Mouse (Mus musculus) urinary bladder, postnatal 25 days (tissue): ENCODE results near the gene Rilp.

Source experiments
- DNase-seq: peaks from one replicate; pipeline ENCODE4 v3.0.0; 2022; ENCODE audit warnings: low spot score

Rilp gene

DNA sequence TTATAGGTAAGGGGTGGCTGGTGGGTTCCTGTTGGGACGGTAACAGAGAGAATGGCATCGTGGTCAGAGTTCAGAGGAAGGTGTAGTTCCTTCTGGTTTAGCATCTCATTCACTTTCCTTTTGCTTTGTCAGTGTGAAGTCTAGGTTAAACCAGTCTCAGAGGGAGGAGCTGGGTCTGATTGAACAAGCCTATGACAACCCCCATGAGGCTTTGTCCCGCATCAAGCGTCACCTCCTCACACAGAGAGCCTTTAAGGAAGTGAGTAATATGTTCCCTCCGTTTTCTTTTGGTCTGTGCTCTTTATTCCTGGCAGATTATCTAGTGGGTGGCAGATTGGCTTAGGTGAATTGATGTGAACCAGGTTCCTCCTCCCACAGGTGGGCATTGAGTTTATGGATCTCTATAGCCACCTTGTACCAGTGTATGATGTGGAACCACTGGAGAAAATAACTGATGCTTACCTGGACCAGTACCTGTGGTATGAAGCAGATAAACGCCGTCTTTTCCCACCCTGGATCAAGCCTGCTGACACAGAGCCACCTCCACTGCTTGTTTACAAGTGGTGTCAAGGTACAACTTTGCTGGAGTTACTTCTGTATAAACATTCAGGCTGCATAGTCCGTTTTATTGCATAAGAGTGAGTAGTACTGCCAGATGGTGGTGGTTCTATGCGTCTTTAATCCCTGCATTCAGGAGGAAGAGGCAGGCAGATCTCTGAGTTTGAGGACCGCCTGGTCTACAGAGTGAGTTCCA is 15.4 kb upstream of the Rilp start:
- no peak for DNase-seq

DNA sequence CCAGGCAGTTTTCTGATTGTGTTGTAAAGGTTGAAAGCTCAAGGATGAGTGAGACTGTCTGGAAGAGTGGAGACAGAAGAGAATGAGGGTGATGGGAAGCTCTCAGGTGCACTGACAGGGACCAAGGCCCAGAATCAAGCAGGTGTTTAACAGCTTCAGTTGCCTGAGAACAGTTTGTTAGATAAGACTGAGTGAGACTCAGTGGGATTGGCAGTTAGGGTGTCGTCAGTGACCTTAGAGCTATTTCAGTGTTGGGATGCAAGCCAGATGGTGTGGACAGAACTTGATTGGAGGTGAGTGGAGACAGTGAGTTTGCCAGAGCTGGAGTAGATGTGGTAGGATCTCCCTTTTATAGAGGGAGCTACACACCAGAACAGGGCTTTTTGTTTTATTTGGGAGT is 11.8 kb upstream of the Rilp start:
- DNase-seq, result no peak

DNA sequence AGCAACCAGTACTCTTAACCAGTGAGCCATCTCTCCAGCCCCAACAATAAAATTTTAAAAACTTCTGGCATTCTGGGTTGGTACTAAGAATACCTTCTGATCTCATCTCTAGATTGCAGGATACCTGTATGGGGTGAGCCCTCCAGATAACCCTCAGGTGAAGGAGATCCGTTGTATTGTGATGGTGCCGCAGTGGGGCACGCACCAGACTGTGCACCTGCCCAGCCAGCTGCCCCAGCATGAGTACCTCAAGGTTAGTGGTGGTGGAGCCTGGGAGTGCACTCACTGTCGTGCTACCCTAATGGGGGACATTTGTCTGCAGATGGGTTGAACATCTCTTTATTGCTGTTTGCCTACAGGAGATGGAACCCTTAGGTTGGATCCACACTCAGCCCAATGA is 1.7 kb upstream of the Rilp start:
- no peak for DNase-seq

DNA sequence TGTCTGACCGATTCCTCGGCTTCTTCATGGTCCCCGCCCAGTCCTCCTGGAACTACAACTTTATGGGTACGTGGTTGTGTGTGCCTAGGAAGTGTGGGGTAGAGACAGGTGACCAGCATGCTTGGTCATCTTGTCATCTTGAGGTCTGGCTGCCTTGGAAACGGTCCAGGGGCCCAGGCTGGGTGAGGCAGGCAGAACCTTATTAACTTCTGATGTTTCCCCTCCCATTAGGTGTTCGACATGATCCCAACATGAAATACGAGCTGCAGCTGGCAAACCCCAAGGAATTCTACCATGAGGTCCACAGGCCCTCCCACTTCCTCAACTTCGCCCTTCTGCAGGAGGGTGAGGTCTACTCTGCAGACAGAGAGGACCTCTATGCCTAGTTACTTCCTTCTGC is 990 bp upstream of the Rilp start:
- no peak for DNase-seq

DNA sequence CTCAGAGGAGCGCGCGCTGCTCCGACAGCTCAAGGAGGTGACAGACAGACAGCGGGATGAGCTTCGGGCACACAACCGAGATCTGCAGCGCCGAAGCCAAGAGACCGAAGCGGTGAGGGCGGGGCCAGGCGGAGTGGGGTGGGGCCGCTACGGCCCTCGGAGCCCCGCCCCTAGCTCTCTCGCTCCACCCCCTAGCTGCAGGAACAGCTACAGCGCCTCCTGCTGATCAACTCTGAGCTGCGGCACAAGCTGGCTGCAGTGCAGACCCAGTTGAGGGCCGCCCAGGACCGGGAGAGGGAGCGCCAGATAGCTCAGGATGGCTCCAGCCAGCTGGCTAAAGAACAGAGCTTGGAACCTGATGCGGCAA is 716 bp downstream of the Rilp start:
- peak; percentile 94 for DNase-seq

DNA sequence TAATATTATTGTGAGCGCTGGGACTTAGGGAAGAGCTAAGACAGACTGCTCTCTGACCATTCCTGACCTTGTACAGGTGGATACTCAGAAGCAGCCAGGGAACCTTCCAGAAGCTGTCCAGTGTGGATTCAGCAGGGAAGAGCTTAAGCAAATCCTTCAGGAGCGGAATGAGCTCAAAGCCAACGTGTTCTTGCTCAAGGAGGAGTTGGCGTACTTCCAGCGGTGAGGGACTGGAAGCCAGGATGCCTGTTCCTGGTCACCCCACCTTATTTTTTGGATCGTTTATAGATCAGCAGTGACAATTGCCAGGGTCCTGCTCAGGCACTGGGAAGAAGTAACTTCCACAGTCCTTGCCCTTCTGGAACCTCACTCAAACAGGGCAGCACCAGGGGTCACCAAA is 1.3 kb downstream of the Rilp start:
- peak; percentile 38 for DNase-seq

DNA sequence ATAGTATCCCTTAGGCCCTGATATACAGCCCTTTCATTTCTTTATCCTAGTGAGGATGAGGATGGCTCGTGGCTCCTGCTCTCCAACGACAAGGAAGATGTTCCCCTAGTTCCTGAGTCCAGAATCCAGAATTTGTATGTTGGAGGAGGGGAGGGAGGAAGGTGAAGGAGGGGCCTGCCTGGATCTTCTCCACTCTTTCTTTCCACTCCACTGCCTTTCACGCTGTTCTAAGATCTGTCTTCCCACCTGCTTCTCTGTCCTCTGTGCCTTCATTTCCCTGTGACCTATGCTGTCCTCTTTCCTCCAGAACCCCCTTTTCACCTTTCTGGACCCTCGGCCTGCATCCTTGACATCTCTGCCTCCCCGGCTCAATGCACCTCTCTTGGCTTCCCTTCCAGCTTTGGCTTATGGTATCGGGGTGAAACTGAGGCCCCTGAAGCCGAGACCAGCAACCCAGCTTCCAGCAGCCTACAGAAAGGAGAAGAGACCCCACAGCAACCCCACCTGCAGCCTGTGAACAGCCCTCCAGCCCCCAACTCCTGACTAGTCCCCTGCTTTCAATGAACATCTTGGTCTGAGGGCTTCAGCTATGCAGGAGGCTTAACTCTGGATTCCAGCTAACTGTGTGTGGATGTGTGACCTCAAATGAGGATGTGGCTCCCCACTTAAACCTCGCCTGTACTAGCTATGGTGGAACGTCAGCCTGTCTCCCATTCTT is 2.6 kb downstream of the Rilp start:
- no peak for DNase-seq

DNA sequence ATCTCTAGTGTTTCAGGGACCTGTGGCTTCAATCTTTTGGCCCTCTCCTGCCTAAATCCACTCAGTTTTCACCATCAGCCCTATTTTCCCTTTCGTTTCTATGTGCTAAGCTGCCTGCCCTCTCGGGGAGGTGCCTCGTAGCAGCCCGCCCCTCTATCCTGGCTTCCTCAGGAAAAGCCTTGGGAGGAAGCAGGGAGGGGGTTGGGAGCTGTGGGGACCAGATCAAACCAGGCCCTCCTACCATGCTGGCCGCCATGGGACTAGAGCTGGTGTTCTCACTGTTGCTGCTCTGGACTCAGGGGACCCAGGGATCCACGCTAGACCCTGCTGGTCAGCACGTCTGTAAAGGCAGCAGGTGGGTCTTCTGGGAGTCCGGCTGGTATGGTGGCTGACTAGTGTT is 3.4 kb downstream of the Rilp start, which contains the start of gene Scarf1:
Scarf1 (plus strand) TSS at position 205 of the 400 bp plus-strand sequence.
- no peak for DNase-seq

DNA sequence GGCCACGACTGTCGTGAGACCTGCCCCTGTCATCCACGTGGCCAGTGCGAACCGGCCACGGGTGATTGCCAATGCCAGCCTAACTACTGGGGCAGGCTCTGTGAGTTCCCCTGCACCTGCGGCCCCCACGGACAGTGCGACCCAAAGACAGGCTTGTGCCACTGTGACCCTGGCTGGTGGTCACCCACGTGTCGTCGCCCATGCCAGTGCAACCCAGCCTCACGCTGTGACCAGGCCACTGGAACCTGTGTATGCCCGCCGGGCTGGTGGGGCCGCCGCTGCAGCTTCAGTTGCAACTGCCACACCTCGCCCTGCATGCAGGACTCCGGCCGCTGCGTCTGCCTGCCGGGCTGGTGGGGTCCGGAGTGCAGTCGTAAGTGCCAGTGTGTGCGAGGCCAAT is 5.3 kb downstream of the Rilp start:
- no peak for DNase-seq

DNA sequence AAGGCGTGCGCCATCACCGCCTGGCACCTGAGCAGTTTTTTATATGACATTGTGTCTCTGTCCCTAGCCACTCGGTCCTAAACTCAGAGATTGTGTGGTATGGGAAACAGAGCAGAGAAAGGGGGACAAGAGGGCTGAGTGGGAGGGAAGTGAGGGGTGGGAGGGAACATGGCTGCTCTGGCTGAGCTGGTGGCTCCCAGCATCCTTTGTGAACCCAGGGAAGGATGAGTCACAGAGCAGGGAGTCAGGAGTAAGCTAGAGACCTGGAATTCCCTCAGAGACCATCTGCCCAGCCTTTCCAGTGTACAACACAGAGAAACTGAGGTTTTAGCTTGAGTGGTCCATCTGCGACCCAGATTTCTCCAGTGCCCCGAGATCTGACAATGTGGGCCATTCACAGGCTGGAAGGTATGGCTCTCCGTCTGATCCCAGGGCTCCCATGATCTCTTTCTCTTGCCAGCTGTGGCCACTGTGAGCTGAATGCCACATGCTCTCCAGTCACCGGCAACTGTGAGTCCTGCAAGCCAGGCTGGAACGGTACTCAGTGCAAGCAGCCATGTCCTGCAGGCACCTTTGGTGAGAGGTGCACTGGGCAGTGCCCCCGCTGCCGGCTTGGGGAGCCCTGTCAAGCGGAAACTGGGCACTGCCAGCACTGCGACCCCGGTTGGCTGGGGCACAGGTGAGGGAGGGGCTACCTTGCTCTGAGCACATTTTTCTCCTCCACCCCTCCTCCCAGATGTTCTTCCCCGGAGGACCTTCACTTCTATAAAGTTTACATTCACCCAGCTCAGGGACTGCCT is 10.1 kb downstream of the Rilp start:
- DNase-seq, result no peak

DNA sequence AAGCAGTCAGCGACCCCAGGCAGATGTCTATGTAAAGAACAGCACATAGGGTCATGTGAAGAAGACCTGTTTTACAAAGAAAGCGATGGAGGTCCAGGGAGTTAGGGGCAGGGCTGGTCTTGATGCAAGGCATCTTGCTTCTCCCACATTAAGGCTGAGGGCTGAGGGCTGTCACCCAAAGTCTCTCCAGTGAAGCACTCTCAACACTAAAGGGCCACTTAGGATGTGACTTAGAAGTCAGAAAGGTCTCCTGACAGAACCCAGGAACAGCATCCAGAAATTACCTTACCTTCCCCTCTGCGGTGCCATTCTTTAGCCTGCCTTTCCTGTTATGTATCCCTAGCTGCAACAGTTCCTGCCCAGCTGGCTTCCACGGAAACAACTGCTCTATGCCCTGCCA is 11.7 kb downstream of the Rilp start:
- DNase-seq, result no peak

DNA sequence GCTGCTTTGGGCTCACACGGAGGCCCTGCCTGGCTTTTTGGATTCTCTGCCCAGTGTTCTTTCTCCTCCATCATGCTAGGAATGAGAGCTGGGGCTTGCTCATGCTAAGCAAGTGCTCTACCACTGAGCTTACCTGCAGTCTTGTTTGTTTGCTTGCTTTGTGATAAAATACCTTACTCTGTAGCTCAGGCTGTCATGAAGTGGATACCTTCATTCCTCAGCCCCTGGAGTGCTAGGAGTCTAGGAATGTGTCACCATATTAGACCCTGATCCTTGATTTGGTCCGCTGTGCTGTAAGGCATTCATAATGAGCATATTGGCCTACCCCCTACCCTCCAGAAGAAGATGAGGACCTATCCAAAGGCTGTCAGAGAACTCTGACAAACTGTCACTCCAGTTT is 12.9 kb downstream of the Rilp start:
- no peak for DNase-seq

DNA sequence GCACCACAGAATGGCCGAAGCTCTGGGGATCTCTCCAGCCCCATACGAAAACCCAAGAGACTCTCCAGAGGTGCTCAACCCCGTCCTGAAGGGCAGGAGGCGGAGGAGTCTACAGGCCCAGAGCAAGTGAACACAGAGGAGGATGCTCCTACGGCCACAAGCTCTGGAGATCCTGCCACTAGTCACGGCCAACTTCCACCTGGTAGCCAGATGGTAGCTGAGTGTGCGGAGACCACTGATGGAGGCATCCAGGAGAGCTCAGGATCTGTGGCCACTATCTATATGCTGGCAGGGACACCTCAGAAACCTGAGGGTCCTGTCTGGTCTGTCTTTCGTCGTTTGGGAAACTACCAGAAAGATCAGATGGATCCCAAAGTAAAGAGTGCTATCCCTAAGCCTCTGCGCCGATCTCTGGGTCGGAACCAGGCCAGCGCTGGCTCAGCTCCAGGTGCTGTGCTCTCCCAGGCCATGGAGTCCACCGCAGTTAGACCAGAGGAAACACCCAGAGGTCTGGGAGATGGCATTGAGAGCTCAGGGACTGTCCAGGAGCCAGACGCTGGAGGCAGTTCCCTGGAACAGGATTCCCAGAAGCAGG is 15.7 kb downstream of the Rilp start:
- DNase-seq, result no peak

DNA sequence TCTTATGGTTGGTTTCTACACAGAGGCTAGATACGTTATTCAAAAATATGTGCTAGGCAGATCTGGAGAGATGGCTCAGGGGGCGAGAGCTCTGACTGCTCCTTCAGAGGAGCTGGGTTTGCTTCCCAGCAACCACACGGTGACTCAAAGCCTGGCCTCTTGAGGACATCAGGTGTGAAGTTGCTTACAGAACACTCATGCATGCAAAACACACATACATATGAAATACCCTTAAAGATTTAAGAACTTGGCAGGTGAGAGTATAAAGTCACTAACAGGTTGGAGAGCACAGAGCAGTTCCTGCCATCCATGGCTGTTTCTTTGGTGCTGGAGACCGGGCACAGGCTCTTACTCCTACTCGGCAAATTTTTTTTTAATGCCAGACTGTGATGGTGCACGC is 17.0 kb downstream of the Rilp start:
- no peak for DNase-seq

DNA sequence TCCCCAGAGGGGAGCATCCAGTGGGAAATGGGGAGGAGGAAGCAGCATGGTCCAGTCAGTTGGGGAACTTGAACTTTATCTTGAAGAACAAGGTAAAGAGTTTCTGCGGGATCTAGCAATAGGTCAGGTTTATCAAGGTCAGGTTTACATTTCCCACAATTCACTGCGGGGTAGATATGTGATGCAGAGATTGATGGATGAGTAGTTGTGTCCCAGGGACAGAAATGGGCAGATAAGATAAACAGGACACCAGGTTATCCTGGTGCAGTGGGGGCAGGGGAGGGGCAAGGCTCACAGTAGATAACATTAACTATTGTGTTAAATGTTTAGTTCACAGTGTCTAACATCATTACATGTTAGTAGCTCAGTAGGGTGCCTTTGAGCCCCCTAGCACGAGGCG is 19.9 kb downstream of the Rilp start:
- no peak for DNase-seq

DNA sequence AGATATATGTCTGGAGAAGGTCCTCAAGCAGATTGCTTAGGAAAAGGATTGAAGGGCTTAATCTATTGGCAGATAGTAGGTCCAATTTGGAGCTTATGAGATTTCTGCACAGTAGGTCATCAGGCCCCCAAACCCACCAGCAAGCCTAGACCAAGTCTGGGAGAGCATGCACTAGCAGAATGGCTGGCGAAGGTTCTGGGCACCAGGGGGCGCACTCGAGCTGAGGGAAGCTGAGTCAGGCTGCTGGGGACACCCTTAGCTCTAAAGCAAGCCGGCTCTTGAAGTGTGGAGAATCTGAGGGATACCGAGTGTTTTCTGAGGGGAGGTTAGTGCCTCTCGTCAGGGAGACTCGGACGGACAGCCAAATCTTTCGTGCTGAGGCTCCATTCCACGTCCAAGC is 20.4 kb downstream of the Rilp start:
- peak; percentile 99 for DNase-seq

DNA sequence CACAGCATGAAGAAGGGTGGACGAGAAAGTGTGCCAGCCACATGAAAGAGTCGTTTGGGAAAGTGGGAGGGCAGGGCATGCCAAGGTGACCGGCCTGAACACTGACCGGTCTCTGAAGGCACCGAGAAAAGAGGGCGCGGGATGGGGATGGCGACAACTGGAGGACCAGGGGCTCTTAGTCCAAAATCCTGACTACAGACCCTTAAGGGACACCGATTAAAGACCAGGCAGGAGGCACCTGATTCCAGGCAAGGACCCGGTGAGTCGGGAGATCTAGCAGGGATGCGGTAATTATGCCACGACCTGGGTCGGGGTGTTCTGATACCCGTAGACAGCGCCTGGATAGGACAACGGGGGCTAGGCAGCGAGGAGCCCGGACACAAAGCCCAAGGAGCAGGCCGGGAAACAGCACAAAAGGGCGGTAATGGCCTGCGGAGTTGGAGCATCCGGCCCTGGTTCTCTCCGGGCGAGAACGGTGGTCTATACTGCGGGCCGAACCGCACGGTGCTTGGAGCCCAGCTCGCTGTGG is 21.0 kb downstream of the Rilp start:
- no peak for DNase-seq

DNA sequence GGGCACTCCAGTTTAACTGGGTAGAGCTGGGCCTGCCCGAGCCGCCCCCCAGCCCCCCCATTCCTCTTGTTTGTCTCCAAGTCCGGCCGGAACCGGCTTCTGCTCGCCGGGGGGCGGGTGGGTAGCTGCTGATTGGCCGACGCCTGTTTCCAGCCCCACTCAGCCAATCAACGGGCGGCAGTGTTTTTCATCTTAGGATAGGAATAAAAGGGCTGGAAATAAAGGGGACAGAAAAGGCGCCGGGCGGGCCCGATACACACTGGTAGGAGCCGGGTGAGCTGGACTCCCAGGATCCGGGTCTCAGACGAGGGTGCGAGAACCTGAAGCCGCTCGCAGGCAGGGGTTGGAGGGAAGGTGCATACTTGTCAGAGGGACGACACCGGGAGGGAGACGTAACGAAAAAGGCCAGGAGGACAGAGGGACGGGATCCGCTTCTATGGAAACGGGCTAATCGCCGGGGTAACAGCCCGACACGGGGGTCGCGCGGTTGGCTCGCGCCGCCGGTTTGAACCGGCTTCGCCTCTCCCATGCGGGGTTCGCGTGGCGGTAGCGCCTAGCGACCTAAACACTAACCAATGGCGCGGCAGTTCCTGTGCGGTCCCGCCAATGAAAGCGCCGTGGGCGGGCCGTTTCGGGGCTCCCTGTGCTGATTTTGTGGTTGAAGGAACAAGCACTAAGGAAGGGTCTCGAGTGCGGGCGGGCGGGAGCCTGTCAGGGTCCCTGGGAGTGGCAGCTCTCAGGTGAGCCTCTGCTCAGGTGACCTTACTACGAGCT is 21.8 kb downstream of the Rilp start, which contains the start of gene Slc43a2:
Slc43a2 (plus strand) TSS at position 226 of the 774 bp plus-strand sequence.
- peak; percentile 80 for DNase-seq

DNA sequence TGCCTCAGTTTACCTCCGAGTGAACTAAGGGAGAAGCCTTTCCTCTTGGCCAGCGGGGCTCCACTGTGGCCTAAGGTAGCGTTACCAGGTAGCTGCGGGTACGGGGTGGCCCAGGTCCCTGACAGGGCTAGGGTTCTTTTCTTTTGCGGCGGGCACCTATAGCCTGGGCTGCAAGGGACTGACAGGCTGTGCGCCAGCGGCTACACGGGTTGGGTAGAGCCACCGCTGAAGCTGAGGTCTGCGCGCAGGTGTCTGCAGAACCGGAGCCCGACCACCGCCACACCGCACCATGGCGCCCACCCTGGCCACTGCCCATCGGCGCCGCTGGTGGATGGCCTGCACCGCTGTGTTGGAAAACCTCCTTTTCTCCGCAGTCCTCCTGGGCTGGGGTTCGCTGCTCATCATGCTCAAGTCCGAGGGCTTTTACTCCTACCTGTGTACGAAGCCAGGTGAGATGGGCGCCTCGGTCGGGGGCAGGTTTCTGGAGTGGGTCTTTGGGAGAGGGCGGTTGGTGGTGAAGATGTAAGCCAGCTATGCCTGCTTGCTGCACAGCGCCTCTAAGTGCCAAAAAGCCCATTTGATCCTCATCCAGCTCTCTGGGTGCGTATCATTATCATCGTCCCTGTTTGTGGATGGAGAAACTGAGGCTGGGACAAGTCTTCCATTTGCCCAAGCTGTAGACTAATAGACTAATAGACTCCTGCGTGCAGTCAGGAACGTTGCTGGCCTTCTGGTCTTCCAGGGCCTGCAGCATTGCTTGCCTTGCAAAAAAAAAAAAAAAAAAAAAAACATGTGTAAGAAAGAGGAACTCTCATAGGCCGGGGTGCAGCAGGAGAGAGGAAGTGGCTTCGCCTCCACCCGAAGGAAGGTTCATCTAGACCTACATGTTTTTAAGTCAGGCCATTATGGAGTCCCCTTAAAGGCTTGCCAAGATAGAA is 22.7 kb downstream of the Rilp start:
- DNase-seq, result no peak

DNA sequence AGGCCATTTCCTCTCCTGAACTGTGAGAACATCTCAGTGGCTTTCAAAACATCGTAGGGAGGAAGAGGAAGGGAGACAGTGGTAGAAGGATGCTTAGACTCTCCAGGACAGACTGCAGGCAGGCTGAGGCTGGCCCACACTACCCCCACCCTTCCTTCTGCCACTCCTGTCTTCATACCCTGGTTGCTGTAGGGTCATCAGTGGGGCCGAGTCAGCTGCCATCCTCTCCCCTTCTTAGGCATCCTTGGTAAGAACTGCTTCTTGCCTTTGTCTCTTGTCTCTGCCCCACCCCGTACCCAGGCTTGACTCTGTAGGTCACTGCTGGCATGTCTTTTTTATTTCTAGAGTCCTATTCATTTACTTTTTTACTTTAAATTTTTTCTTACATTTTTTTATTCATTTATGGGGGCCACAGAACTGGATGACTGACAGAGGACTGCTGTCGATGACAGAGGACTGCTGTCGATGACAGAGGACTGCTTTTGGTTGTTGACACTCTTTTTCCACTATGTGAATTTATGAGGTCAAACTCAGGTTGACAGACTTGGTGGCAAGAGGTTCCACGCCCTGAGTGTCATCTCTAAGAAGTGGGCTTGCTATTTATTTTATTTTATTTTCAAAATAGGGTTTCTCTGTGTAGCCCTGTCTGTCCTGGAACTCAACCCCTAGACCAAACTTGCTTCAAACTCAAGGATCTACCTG is 23.6 kb downstream of the Rilp start:
- no peak for DNase-seq
